Mouse (Mus musculus): ENCODE data around the gene Aspn.
"Not testable (repeated sequence)": the region's sequence is repeated elsewhere in the genome, so short reads cannot be mapped to it uniquely, and the experiment has no call there.

The Aspn gene

DNA sequence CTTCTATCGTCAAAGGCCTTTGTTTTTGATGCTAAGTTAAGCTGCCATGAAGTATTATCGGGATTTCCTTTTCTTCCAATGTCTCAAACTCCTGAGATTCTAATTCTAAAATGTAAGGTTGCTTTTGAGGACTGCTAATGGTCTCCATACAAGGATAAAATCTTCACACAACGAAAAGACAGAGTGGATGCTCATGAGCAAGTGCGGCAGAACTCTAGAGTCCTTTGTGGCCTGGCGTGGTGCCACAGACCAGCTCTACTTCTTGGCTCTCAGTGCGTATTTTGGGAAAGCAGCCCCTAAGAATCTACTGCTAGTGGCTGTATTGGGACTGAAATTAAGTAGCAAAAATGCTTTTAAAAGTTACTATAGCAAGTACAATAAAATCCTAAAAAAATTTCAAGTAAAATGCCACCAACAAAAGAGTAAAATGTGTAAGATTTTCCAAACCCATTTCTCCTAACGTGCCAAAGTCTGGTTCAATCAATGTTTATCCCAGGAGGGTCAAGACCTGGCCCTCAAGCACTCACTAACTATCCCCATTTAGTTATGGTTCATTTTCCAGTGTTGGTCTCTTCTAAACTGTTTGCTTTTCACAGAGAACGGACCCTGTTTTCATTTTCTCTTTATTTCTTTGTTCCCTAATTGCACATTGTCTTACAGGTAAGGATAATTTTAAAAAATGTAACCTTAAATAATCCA lies 40.2 kb downstream of the Aspn start:
- no peak for DNase-seq (ENCODE audit: extremely low spot score)

DNA sequence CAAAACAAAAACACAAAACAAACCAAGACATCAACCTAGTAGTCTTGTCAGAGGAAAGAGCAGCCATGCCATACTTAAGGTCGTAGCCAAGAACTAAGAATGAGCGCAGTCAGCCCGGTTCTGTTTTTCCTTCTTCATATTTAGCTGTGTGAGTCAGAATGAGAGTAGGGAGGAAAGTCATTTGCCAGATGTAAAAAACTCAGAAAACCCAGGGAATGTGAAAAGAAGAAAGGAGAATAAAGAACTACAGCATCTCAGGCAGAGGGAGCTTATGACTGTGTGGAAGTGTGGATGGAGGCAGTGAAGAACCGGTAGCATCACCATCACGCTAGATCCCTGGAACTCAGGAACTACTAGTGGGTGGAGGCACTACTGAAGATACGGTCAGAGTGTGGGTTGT lies 41.8 kb downstream of the Aspn start:
- no peak for DNase-seq (ENCODE audit: extremely low spot score)

DNA sequence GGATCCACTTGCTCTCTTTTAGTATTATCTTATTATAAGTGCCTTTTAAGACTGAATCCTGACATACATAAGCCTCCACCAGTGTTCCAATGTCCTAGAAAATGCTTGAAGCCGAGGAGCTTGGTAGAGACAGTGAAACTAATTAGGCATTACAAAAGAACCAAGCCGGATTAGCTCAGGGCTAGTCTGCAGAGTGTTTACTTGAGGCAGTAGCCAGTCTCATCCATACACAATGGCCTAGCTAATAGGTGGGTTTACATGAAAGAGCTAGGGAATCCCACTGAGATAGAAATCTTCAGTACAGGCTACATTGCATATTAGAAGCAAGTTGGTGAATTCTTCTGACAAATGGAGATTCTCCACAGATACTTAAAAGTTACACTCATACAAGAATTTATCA lies 58.3 kb downstream of the Aspn start:
- DNase-seq (ENCODE audit: extremely low spot score) = not testable (repeated sequence)

DNA sequence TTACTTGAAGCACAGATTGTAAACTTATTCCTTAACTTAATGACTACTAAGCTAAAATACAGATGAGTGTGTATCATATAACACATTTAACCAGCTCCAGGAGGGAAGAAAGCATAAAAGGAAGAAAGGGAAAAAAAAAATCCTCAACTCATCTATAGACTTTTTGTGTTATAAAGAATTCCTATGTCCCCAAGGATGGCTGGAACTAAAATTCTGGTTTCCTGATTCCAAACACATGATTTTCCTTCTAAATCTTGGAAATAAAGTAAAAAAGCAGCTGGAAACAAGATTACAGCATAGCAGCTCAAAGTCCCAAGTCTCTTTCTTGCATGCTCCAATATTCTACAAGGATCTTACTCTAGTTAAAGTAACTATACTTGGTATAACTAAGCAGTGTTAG lies 59.4 kb downstream of the Aspn start:
- DNase-seq (ENCODE audit: extremely low spot score) = no peak

DNA sequence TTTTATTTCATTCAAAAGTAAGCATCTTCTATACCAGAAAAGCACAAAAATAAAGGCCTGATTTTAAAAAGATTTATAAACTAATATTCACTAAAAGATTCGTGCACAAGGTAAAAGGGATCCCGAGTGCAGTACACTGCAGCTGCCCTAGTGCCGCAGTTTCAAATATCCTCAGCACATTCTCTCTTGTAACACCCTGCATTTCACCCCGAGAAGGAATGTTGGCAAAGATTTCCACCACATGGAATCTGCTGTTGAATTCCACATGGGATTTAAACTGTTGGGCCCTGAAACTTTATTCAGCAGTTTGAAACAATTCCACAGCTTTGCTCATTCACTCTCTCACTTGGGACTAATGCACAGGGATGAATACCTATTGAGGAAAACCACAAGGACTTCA lies 63.5 kb downstream of the Aspn start, which contains the start of gene Ogn:
Ogn (plus strand) TSS at position 333 of the 400 bp plus-strand sequence.
- no peak for DNase-seq (ENCODE audit: extremely low spot score)

DNA sequence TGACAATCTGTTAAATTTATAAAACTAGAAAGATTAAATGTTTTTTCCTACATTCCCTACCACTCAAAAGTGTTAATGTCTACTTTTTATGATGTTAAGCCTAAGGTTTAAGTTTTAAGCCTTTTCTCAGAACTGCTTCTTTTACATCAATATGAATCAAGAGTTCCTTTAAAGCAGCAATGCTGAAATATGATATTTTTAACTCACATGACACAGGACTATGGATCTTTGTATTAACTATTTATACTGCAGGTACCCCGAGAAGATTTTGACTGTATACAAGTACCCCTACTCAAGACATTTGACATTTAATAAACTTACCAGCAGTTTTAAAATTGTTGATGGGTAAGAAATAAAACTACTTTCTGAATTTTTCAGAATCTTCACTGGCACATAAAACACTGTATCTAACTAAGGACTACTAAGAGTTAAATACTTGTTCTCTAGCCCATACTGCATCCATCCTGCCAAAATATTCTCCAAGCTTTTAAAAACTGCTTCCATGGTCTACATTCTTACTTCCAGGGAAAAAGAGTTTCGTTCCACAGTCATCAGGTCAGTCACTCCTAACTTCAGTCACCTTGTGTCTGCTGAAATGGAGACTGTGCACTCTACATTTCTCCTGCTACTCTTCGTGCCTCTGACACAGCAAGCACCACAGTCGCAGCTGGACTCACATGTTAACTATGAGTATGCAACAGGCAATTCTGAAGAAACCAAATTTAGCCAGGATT lies 64.5 kb downstream of the Aspn start:
- DNase-seq (ENCODE audit: extremely low spot score) = no peak

DNA sequence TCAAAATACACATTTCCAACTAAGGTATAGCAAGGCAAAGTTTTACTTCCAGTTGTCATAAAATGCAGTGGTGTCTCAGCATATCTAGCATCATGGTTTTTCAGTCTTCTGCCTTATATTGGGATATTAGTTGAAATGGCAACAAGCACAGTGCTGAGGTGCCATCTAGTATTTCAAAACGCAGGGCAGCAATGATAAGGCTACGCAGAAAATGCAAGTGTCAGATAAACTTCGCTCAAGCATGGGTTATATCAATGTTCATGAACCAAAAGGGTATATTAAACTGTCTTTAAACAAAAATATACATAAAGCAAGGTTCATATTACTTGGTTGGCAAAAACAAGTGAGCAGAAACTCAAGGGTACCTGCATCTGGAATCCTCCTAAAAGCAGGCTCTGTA lies 72.8 kb downstream of the Aspn start:
- no peak for DNase-seq (ENCODE audit: extremely low spot score)

Data from embryo, embryonic 9.5 days (tissue).